Mouse (Mus musculus): ENCODE results near the gene Nubp1. TPM values are rescaled to one million over a fixed set of nuclear protein-coding genes. Genes with fewer than 3 reads are reported as not detected.

Gene Nubp1
- total and polyA plus RNA-seq, 3 experiments: 152 to 169 (median 162) TPM

DNA sequence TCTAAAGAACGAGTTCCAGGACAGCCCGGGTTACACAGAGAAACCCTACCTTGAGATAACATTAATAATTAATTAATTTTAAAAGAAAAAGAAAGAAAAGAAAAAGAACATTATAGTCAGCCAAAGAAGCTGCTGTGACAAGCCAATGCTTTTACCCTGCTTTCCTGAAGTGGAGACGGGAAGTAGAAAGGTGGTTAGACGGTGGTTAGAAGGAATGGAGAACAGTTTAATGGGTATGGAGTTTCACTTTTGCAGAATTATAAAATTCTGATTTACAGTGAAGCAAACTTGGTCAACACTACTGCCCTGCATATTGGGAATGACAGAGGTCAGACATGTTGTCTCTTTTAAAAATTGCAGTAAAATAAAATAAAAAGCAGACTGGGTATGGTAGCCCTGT lies 30.0 kb downstream of the Nubp1 start:
- Histone ChIP-seq H3K4me3 (replicated peaks in 1 of 3; ENCODE audit: low read depth in 2 of 3, low read length in 2 of 3, poor library complexity in 1 of 3) (no peak overlapping the region), H3K4me2 (ENCODE audit: insufficient read depth, low read depth, poor library complexity, severe bottlenecking) (no peak overlapping the region), H3K4me1 (ENCODE audit: control insufficient read depth in 1 of 2, insufficient read depth in 2 of 2) (peaks cover 3 to 24% of the 10 kb centered on the region in 2 experiments; a peak in 3 of 4 replicates), H3K9me3 (replicated peaks; ENCODE audit: low read length) (no peaks in the 10 kb centered on the region), H3K79me2 (replicated peaks; ENCODE audit: control insufficient read depth, extremely low read depth, insufficient read depth, poor library complexity, severe bottlenecking) (no peaks in the 10 kb centered on the region), H3K27ac (ENCODE audit: insufficient read depth, low read depth) (no peak overlapping the region), H3K36me3 (replicated peaks in 1 of 2; ENCODE audit: control insufficient read depth in 1 of 2, insufficient read depth in 1 of 2, low read length in 1 of 2) (no peaks in the 10 kb centered on the region), H3K9ac (ENCODE audit: insufficient read depth, low read depth) (no peak overlapping the region), H3K27me3 (replicated peaks) (no peaks in the 10 kb centered on the region)
- in situ Hi-C loops (cut with MboI; ENCODE audit: low pct_ligation_motif_present, low pct_unique_long_range_greater_than_20kb, low sequenced_read_pairs) (no loop called here), dilution Hi-C loops (cut with MboI; ENCODE audit: extremely low pct_ligation_motif_present, extremely low pct_unique_long_range_greater_than_20kb, low sequenced_read_pairs) (no loop called here)
- TF ChIP-seq ZKSCAN1 (IDR thresholded peaks at IDR 0.05; ENCODE audit: borderline replicate concordance, low read depth, low read length) (no peak), POLR2A (IDR thresholded peaks at IDR 0.05; ENCODE audit: low read depth, low read length) (no peak), JUND (conservative IDR thresholded peaks at IDR 0.05; ENCODE audit: low read depth, low read length) (no peak), ELF1 (IDR thresholded peaks at IDR 0.05; ENCODE audit: low read depth, low read length) (no peak), NRF1 (IDR thresholded peaks at IDR 0.05; ENCODE audit: low read depth, low read length) (no peak), USF1 (IDR thresholded peaks at IDR 0.05; ENCODE audit: low read depth, low read length) (no peak), SMC3 (IDR thresholded peaks at IDR 0.05; ENCODE audit: low read depth, low read length) (no peak), ZMIZ1 (IDR thresholded peaks at IDR 0.05; ENCODE audit: low read depth, low read length) (no peak), GABPA (IDR thresholded peaks at IDR 0.05; ENCODE audit: insufficient replicate concordance, low read depth, low read length) (no peak), PAX5 (IDR thresholded peaks at IDR 0.05; ENCODE audit: low read length) (no peak), MAZ (IDR thresholded peaks at IDR 0.05; ENCODE audit: low read depth, low read length) (no peak), CHD1 (IDR thresholded peaks at IDR 0.05; ENCODE audit: low read depth, low read length) (no peak), KAT2A (IDR thresholded peaks at IDR 0.05; ENCODE audit: insufficient replicate concordance, low read length) (no peak), TCF12 (IDR thresholded peaks at IDR 0.05; ENCODE audit: low read depth, low read length) (no peak), ZNF384 (IDR thresholded peaks at IDR 0.05; ENCODE audit: low read depth, low read length) (no peak), ETS1 (conservative IDR thresholded peaks at IDR 0.05; ENCODE audit: low read depth, low read length) (no peak), NELFE (IDR thresholded peaks at IDR 0.05; ENCODE audit: low read depth, low read length) (no peak), TBP (conservative IDR thresholded peaks at IDR 0.05; ENCODE audit: low read depth, low read length) (no peak), RAD21 (IDR thresholded peaks at IDR 0.05; ENCODE audit: low read depth, low read length) (no peak), MAX (IDR thresholded peaks at IDR 0.05; ENCODE audit: low read length) (no peak)
- no peak for DNase-seq (ENCODE audit: extremely low read depth)

- H3K36me3 ChIP-seq (replicated peaks in 1 of 2; ENCODE audit: control insufficient read depth in 1 of 2, insufficient read depth in 1 of 2, low read length in 1 of 2): no peaks in the 10 kb centered on the region
- in situ Hi-C loops (cut with MboI; ENCODE audit: low pct_ligation_motif_present, low pct_unique_long_range_greater_than_20kb, low sequenced_read_pairs): no loop called here
- dilution Hi-C loops (cut with MboI; ENCODE audit: extremely low pct_ligation_motif_present, extremely low pct_unique_long_range_greater_than_20kb, low sequenced_read_pairs): no loop called here
- DNase-seq (ENCODE audit: extremely low read depth): no peak
- H3K27me3 ChIP-seq (replicated peaks): no peaks in the 10 kb centered on the region
- H3K79me2 ChIP-seq (replicated peaks; ENCODE audit: control insufficient read depth, extremely low read depth, insufficient read depth, poor library complexity, severe bottlenecking): no peaks in the 10 kb centered on the region
- no peak overlapping the region for H3K27ac ChIP-seq (ENCODE audit: insufficient read depth, low read depth)
- peaks cover 18 to 32% of the 10 kb centered on the region in 2 experiments for H3K4me1 ChIP-seq (ENCODE audit: control insufficient read depth in 1 of 2, insufficient read depth in 2 of 2)
- no peak overlapping the region for H3K4me2 ChIP-seq (ENCODE audit: insufficient read depth, low read depth, poor library complexity, severe bottlenecking)
- TF ChIP-seq ZKSCAN1 (IDR thresholded peaks at IDR 0.05; ENCODE audit: borderline replicate concordance, low read depth, low read length): no peak
- no peaks in the 10 kb centered on the region for H3K9me3 ChIP-seq (replicated peaks; ENCODE audit: low read length)
- H3K4me3 ChIP-seq (replicated peaks in 1 of 3; ENCODE audit: low read depth in 2 of 3, low read length in 2 of 3, poor library complexity in 1 of 3): no peak overlapping the region
- H3K9ac ChIP-seq (ENCODE audit: insufficient read depth, low read depth): no peak overlapping the region
Measured at GRCm38 (mm10) chr16:10443723-10444122, 32.0 kb downstream of the Nubp1 start.
